Mouse (Mus musculus) R1 (cell line): ENCODE measurements around the gene Thbs2.

Experiments
- DNase-seq: peaks from one replicate; pipeline ENCODE4 v3.0.0-alpha.2; 2018; ENCODE audit warnings: low read depth, low spot score

Thbs2 gene

GRCm38 (mm10) chr17:14693994-14694374 lies at the start of gene Thbs2:
Gene Thbs2 (minus strand): TSS chr17:14694235.
- peak; percentile 67 for DNase-seq

- DNase-seq = no peak
Observed at GRCm38 (mm10) chr17:14735493-14736004, 41.5 kb upstream of the Thbs2 start.

- no peak for DNase-seq
Observed at GRCm38 (mm10) chr17:14734380-14734779, 40.3 kb upstream of the Thbs2 start.

GRCm38 (mm10) chr17:14733941-14734340 lies 39.9 kb upstream of the Thbs2 start:
- no peak for DNase-seq

- DNase-seq = no peak
Observed at GRCm38 (mm10) chr17:14733027-14733426, 39.0 kb upstream of the Thbs2 start.

GRCm38 (mm10) chr17:14730629-14731028 lies 36.6 kb upstream of the Thbs2 start:
- no peak for DNase-seq

GRCm38 (mm10) chr17:14727481-14727880 lies 33.4 kb upstream of the Thbs2 start:
- peak; percentile 6 for DNase-seq

- no peak for DNase-seq
Observed at GRCm38 (mm10) chr17:14724786-14725185, 30.8 kb upstream of the Thbs2 start.

- DNase-seq = no peak
Observed at GRCm38 (mm10) chr17:14721325-14721724, 27.3 kb upstream of the Thbs2 start.

GRCm38 (mm10) chr17:14720912-14721311 lies 26.9 kb upstream of the Thbs2 start:
- no peak for DNase-seq

GRCm38 (mm10) chr17:14720227-14720626 lies 26.2 kb upstream of the Thbs2 start:
- no peak for DNase-seq

- no peak for DNase-seq
Observed at GRCm38 (mm10) chr17:14718801-14719200, 24.8 kb upstream of the Thbs2 start.

- no peak for DNase-seq
Observed at GRCm38 (mm10) chr17:14714782-14715181, 20.7 kb upstream of the Thbs2 start.

GRCm38 (mm10) chr17:14714374-14714773 lies 20.3 kb upstream of the Thbs2 start:
- DNase-seq = no peak

- no peak for DNase-seq
Observed at GRCm38 (mm10) chr17:14711784-14712183, 17.7 kb upstream of the Thbs2 start.

GRCm38 (mm10) chr17:14711032-14711431 lies 17.0 kb upstream of the Thbs2 start:
- no peak for DNase-seq

- no peak for DNase-seq
Observed at GRCm38 (mm10) chr17:14706066-14706465, 12.0 kb upstream of the Thbs2 start.

- no peak for DNase-seq
Observed at GRCm38 (mm10) chr17:14705466-14705865, 11.4 kb upstream of the Thbs2 start.

GRCm38 (mm10) chr17:14703771-14704170 lies 9.7 kb upstream of the Thbs2 start:
- no peak for DNase-seq

GRCm38 (mm10) chr17:14703268-14703667 lies 9.2 kb upstream of the Thbs2 start:
- DNase-seq = no peak

- DNase-seq = no peak
Observed at GRCm38 (mm10) chr17:14702701-14703100, 8.7 kb upstream of the Thbs2 start.

GRCm38 (mm10) chr17:14701891-14702290 lies 7.9 kb upstream of the Thbs2 start:
- DNase-seq = no peak

GRCm38 (mm10) chr17:14700204-14700603 lies 6.2 kb upstream of the Thbs2 start:
- DNase-seq = no peak

GRCm38 (mm10) chr17:14698188-14698587 lies 4.2 kb upstream of the Thbs2 start:
- DNase-seq = no peak
